In the genomic region with DNA sequence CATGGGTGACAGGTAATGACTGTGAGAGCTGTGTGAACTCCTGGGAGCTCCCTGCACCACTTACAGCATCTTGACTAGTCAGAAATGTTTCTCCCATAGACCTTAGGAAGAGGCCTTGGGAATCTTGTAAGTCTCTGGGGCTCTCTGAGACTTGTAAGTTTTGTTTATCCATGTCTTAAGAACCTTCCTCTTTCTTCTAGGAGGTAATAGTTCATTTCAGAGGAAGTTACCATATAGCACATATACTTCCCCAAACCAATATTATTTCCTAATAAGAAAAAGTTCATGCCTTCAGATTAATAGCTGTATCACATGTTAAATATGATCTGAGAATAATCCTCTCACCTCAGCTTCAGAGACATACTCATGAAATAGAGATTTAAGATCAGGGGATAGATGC, we compare ENCODE assay signal across 24 mouse cellular contexts.
"Had no signal": no experiment of that assay in that cellular context is flagged by ENCODE, and none has a peak within 500 bp of the region (broad histone marks: within the 10 kb centered on the region; RNA-seq: fewer than 3 reads in every experiment).

No protein-coding gene starts in this region.

- H3K4me3 ChIP-seq: gastrocnemius, adult 2 months; heart, adult 2 months; heart, embryonic 12.5 days; hindbrain, embryonic 10.5 days; hindbrain, embryonic 12.5 days; intestine, embryonic 15.5 days; left cerebral cortex, adult 2 months; limb, embryonic 10.5 days; limb, embryonic 12.5 days had no signal

- H3K9ac ChIP-seq: heart, embryonic 12.5 days; hindbrain, embryonic 12.5 days; hindbrain, embryonic 14.5 days; intestine, embryonic 15.5 days; limb, embryonic 12.5 days had no signal

- H3K36me3 ChIP-seq: heart, embryonic 12.5 days; hindbrain, embryonic 10.5 days; hindbrain, embryonic 12.5 days; intestine, embryonic 15.5 days; limb, embryonic 10.5 days; limb, embryonic 12.5 days had no signal

- H3K27ac ChIP-seq: gastrocnemius, adult 2 months; heart, adult 2 months; hindbrain, embryonic 10.5 days; hindbrain, embryonic 12.5 days; hindbrain, embryonic 14.5 days; intestine, embryonic 15.5 days; left cerebral cortex, adult 2 months; limb, embryonic 10.5 days; limb, embryonic 12.5 days had no signal

- H3K4me1 ChIP-seq: heart, embryonic 12.5 days; hindbrain, embryonic 10.5 days; hindbrain, embryonic 12.5 days; intestine, embryonic 15.5 days; limb, embryonic 10.5 days; limb, embryonic 12.5 days had no signal

- DNase-seq: gastrocnemius, adult 2 months; gastrocnemius, postnatal 10 days; gastrocnemius, postnatal 25 days; heart, adult 11 months; heart, adult 2 months; heart, postnatal 10 days; heart, postnatal 4 days; kidney, adult 18-20 months; kidney, adult 8-10 months; kidney, postnatal 10 days; kidney, postnatal 36 days; layer of hippocampus, adult 9-11 months; liver had no signal

- H3K4me2 ChIP-seq: heart, embryonic 12.5 days; hindbrain, embryonic 12.5 days; hindbrain, embryonic 14.5 days; intestine, embryonic 15.5 days; limb, embryonic 12.5 days had no signal

- H3K27me3 ChIP-seq: heart, embryonic 12.5 days; hindbrain, embryonic 12.5 days; intestine, embryonic 15.5 days; limb, embryonic 12.5 days had no signal

- ATAC-seq: hindbrain, embryonic 16.5 days; inflammation-experienced regulatory T-cells, adult 6 months; intestine, embryonic 15.5 days; intestine, postnatal 0 days had no signal

- H3K9me3 ChIP-seq: heart, embryonic 12.5 days; hindbrain, embryonic 12.5 days; intestine, embryonic 15.5 days; limb, embryonic 10.5 days had no signal
